Mouse (Mus musculus) intestine, embryonic 14.5 days (tissue): ENCODE measurements around the gene Mb21d2. TPM values are rescaled to one million over a fixed set of nuclear protein-coding genes. Genes with fewer than 3 reads are reported as not detected.

Experiments used
- ATAC-seq: fragments of 200-750 bp; cut with Nextera tagmentation; replicated peaks from 2 replicates; pipeline ENCODE4 v1.8.0; 2017; ENCODE audit warnings: low read depth, moderate number of reproducible peaks, moderate TSS enrichment, moderate library complexity; ENCODE audit not compliant: low FRiP score, low TSS enrichment
- DNase-seq: peaks from one replicate; pipeline ENCODE4 v3.0.0-alpha.2; 2018; ENCODE audit warnings: low spot score
- H3K27ac ChIP-seq: fragments of 300-500 bp; sonication (generic); 2 replicates; pipeline ENCODE4 v1.5.1; 2014; ENCODE audit warnings: low read depth, mild to moderate bottlenecking, control low read depth
- H3K27me3 ChIP-seq: fragments of 300-500 bp; sonication (generic); replicated peaks from 2 replicates; pipeline ENCODE4 v1.6.1; 2014; ENCODE audit warnings: low read length, control low read depth; ENCODE audit not compliant: control insufficient read depth, insufficient read depth
- H3K36me3 ChIP-seq: fragments of 300-500 bp; sonication (generic); 2 replicates; pipeline ENCODE4 v1.6.1; 2014; ENCODE audit warnings: low read length, control low read depth; ENCODE audit not compliant: control insufficient read depth, insufficient read depth
- H3K4me1 ChIP-seq: fragments of 300-500 bp; sonication (generic); replicated peaks from 2 replicates; pipeline ENCODE4 v1.6.1; 2014; ENCODE audit warnings: low read length, control low read depth, mixed read lengths; ENCODE audit not compliant: control insufficient read depth, insufficient read depth
- H3K4me2 ChIP-seq: fragments of 300-500 bp; sonication (generic); 2 replicates; pipeline ENCODE4 v1.6.1; 2014; ENCODE audit warnings: low read length
- H3K4me3 ChIP-seq: fragments of 300-500 bp; sonication (generic); 2 replicates; pipeline ENCODE4 v1.5.1; 2014; ENCODE audit warnings: low read depth, low read length, control low read depth, mixed read lengths
- H3K9ac ChIP-seq: fragments of 300-500 bp; sonication (generic); 2 replicates; pipeline ENCODE4 v1.6.1; 2014; ENCODE audit warnings: mild to moderate bottlenecking, low read length
- H3K9me3 ChIP-seq: fragments of 300-500 bp; sonication (generic); 2 replicates; pipeline ENCODE4 v1.6.1; 2016; ENCODE audit warnings: low read length, control low read depth; ENCODE audit not compliant: control insufficient read depth
- WGBS: fragments of 180-500 bp; shearing (Covaris S2); extraction: QIAGEN DNeasy Blood & Tissue Kit; methylation state at CpG from one replicate; pipeline ENCODE4 v1.1.7; 2014; 5-methylcytosine and 5-hydroxymethylcytosine counted together
- polyA plus RNA-seq: library from polyadenylated mRNA; unstranded; fragments of >200 nt; fragmentation: Nextera tagmentation; extraction: Ambion mirVana; gene quantifications from 2 replicates; pipeline ENCODE4 v1.2.1, GENCODE M21; 2014

Gene Mb21d2
- polyA plus RNA-seq: 9.0 and 9.8 TPM in 2 replicates

GRCm38 (mm10) chr16:28928815-28929685 lies at the start of gene Mb21d2:
Gene Mb21d2 (minus strand): TSS chr16:28929673.
- H3K27me3 ChIP-seq: no peaks in the 10 kb centered on the region
- H3K4me1 ChIP-seq: peaks cover 16% of the 10 kb centered on the region
- WGBS: under 1% methylated on average over 73 of the region's 73 CpGs
- peak within 1 kb of the TSS; percentile 89 for H3K27ac ChIP-seq
- H3K4me2 ChIP-seq: peak within 1 kb of the TSS; percentile 59
- DNase-seq (peak; percentile 85), ATAC-seq (peak; percentile 54)
- no peaks in the 10 kb centered on the region for H3K9me3 ChIP-seq
- H3K4me3 ChIP-seq: peak within 1 kb of the TSS; percentile 95
- no peaks in the 10 kb centered on the region for H3K36me3 ChIP-seq
- peak within 1 kb of the TSS; percentile 90 for H3K9ac ChIP-seq

- 74% methylated on average over 2 of the region's 2 CpGs for WGBS
These were observed 36.8 kb upstream of the Mb21d2 start for GRCm38 (mm10) chr16:28966236-28966635.

GRCm38 (mm10) chr16:28964048-28964447 lies 34.6 kb upstream of the Mb21d2 start:
- no peaks in the 10 kb centered on the region for H3K36me3 ChIP-seq
- WGBS: 72% methylated on average over 4 of the region's 4 CpGs
- no peaks in the 10 kb centered on the region for H3K27me3 ChIP-seq
- no peak overlapping the region for H3K4me3 ChIP-seq
- H3K4me2 ChIP-seq: no peak overlapping the region
- no peak overlapping the region for H3K27ac ChIP-seq
- ATAC-seq (no peak), DNase-seq (no peak)
- H3K4me1 ChIP-seq: no peaks in the 10 kb centered on the region
- H3K9ac ChIP-seq: no peak overlapping the region
- no peaks in the 10 kb centered on the region for H3K9me3 ChIP-seq

More at GRCm38 (mm10) chr16:28966236-28966635, 36.8 kb upstream of the Mb21d2 start:
- Histone ChIP-seq H3K36me3 (no peaks in the 10 kb centered on the region), H3K27me3 (no peaks in the 10 kb centered on the region), H3K4me2 (no peak overlapping the region), H3K4me1 (no peaks in the 10 kb centered on the region), H3K9ac (no peak overlapping the region), H3K4me3 (no peak overlapping the region), H3K27ac (no peak overlapping the region), H3K9me3 (no peaks in the 10 kb centered on the region)
- ATAC-seq: no peak
- no peak for DNase-seq

GRCm38 (mm10) chr16:28962987-28963386 lies 33.5 kb upstream of the Mb21d2 start:
- H3K4me1 ChIP-seq: no peaks in the 10 kb centered on the region
- no peak overlapping the region for H3K4me2 ChIP-seq
- no peaks in the 10 kb centered on the region for H3K27me3 ChIP-seq
- no peak overlapping the region for H3K9ac ChIP-seq
- H3K27ac ChIP-seq: no peak overlapping the region
- no peak for ATAC-seq
- H3K4me3 ChIP-seq: no peak overlapping the region
- no peak for DNase-seq
- no peaks in the 10 kb centered on the region for H3K9me3 ChIP-seq
- H3K36me3 ChIP-seq: no peaks in the 10 kb centered on the region

- Histone ChIP-seq H3K27me3 (no peaks in the 10 kb centered on the region), H3K9ac (no peak overlapping the region), H3K4me2 (no peak overlapping the region), H3K4me3 (no peak overlapping the region), H3K36me3 (no peaks in the 10 kb centered on the region), H3K4me1 (no peaks in the 10 kb centered on the region), H3K27ac (no peak overlapping the region), H3K9me3 (no peaks in the 10 kb centered on the region)
- WGBS: 74% methylated on average over 5 of the region's 5 CpGs
- DNase-seq (no peak), ATAC-seq (no peak)
These were observed 20.3 kb upstream of the Mb21d2 start for GRCm38 (mm10) chr16:28949810-28950209.

GRCm38 (mm10) chr16:28943254-28943653 lies 13.8 kb upstream of the Mb21d2 start:
- DNase-seq (peak; percentile 36), ATAC-seq (no peak)
- Histone ChIP-seq H3K27me3 (no peaks in the 10 kb centered on the region), H3K4me2 (no peak overlapping the region), H3K9me3 (no peaks in the 10 kb centered on the region), H3K9ac (no peak overlapping the region), H3K27ac (no peak overlapping the region), H3K4me1 (no peaks in the 10 kb centered on the region), H3K36me3 (no peaks in the 10 kb centered on the region), H3K4me3 (no peak overlapping the region)
- 72% methylated on average over 2 of the region's 2 CpGs for WGBS

GRCm38 (mm10) chr16:28936181-28936792 lies 6.8 kb upstream of the Mb21d2 start:
- no peaks in the 10 kb centered on the region for H3K36me3 ChIP-seq
- no peak overlapping the region for H3K4me2 ChIP-seq
- DNase-seq (no peak), ATAC-seq (no peak)
- no peaks in the 10 kb centered on the region for H3K4me1 ChIP-seq
- H3K9ac ChIP-seq: no peak overlapping the region
- no peaks in the 10 kb centered on the region for H3K27me3 ChIP-seq
- H3K9me3 ChIP-seq: no peaks in the 10 kb centered on the region
- WGBS: 54% methylated on average over 7 of the region's 7 CpGs
- no peak overlapping the region for H3K27ac ChIP-seq
- no peak overlapping the region for H3K4me3 ChIP-seq

- no peak for ATAC-seq
- H3K27me3 ChIP-seq: no peaks in the 10 kb centered on the region
- DNase-seq: no peak
- no peak overlapping the region for H3K27ac ChIP-seq
- no peak overlapping the region for H3K4me3 ChIP-seq
- 80% methylated on average over 3 of the region's 3 CpGs for WGBS
- no peaks in the 10 kb centered on the region for H3K36me3 ChIP-seq
- no peak overlapping the region for H3K4me2 ChIP-seq
- H3K9me3 ChIP-seq: no peaks in the 10 kb centered on the region
- no peak overlapping the region for H3K9ac ChIP-seq
- H3K4me1 ChIP-seq: no peaks in the 10 kb centered on the region
These were observed 6.2 kb upstream of the Mb21d2 start for GRCm38 (mm10) chr16:28935701-28936100.
